Mouse (Mus musculus) cerebellum, postnatal 25 days (tissue): ENCODE data around the gene C2cd4c.

Experiments used
- DNase-seq, 2 experiments: peaks; one replicate each; pipeline ENCODE4 v3.0.0; 2021; ENCODE audit warnings: mixed read lengths in 2 of 2

Gene C2cd4c

GRCm38 (mm10) chr10:79578276-79578675 lies 35.5 kb downstream of the C2cd4c start:
- no peak for DNase-seq

- no peak for DNase-seq
These were observed 36.4 kb downstream of the C2cd4c start for GRCm38 (mm10) chr10:79577376-79577775.

- DNase-seq: no peak
These were observed 38.1 kb downstream of the C2cd4c start for GRCm38 (mm10) chr10:79575754-79576153.

GRCm38 (mm10) chr10:79574796-79575195 lies 39.0 kb downstream of the C2cd4c start:
- DNase-seq: no peak

GRCm38 (mm10) chr10:79574350-79574749 lies 39.5 kb downstream of the C2cd4c start:
- DNase-seq: no peak

GRCm38 (mm10) chr10:79573611-79574010 lies 40.2 kb downstream of the C2cd4c start:
- no peak for DNase-seq

GRCm38 (mm10) chr10:79571314-79571713 lies 42.5 kb downstream of the C2cd4c start:
- DNase-seq: no peak

- DNase-seq: no peak
These were observed 43.9 kb downstream of the C2cd4c start for GRCm38 (mm10) chr10:79569921-79570320.

- DNase-seq: no peak
These were observed 54.1 kb downstream of the C2cd4c start for GRCm38 (mm10) chr10:79559716-79560115.

- peak in 1 of 2 experiments; percentile 0 for DNase-seq
These were observed 56.3 kb downstream of the C2cd4c start for GRCm38 (mm10) chr10:79557496-79557895.

GRCm38 (mm10) chr10:79556951-79557350 lies 56.9 kb downstream of the C2cd4c start:
- peak in 1 of 2 experiments; percentile 1 for DNase-seq
